Mouse (Mus musculus): ENCODE data around the gene Myo1d.

Gene Myo1d

GRCm38 (mm10) chr11:80506483-80506882 is 273.3 kb downstream of the Myo1d start:
- intact Hi-C loops (cut with DNase I): no loop called here

- intact Hi-C loops (cut with DNase I): no loop called here
Measured at GRCm38 (mm10) chr11:80505581-80505980, 274.2 kb downstream of the Myo1d start.

GRCm38 (mm10) chr11:80504519-80505385 is 275.1 kb downstream of the Myo1d start:
- intact Hi-C loops (cut with DNase I): no loop called here

GRCm38 (mm10) chr11:80503726-80504452 is 275.9 kb downstream of the Myo1d start:
- intact Hi-C loops (cut with DNase I): no loop called here

- intact Hi-C loops (cut with DNase I): no loop called here
Measured at GRCm38 (mm10) chr11:80503281-80503680, 276.5 kb downstream of the Myo1d start.

- intact Hi-C loops (cut with DNase I): no loop called here
Measured at GRCm38 (mm10) chr11:80499550-80499952, 280.3 kb downstream of the Myo1d start.

- intact Hi-C loops (cut with DNase I): no loop called here
Measured at GRCm38 (mm10) chr11:80498328-80499070, 281.3 kb downstream of the Myo1d start.

GRCm38 (mm10) chr11:80497225-80497919 is 282.5 kb downstream of the Myo1d start:
- intact Hi-C loops (cut with DNase I): no loop called here

- intact Hi-C loops (cut with DNase I): no loop called here
Measured at GRCm38 (mm10) chr11:80496640-80497039, 283.2 kb downstream of the Myo1d start.

- intact Hi-C loops (cut with DNase I): no loop called here
Measured at GRCm38 (mm10) chr11:80495972-80496371, 283.9 kb downstream of the Myo1d start.

GRCm38 (mm10) chr11:80494852-80495251 is 285.0 kb downstream of the Myo1d start:
- intact Hi-C loops (cut with DNase I): no loop called here

- intact Hi-C loops (cut with DNase I): no loop called here
Measured at GRCm38 (mm10) chr11:80493186-80493585, 286.6 kb downstream of the Myo1d start.

GRCm38 (mm10) chr11:80490831-80491230 is 289.0 kb downstream of the Myo1d start:
- intact Hi-C loops (cut with DNase I): no loop called here

- intact Hi-C loops (cut with DNase I): no loop called here
Measured at GRCm38 (mm10) chr11:80489882-80490196, 290.0 kb downstream of the Myo1d start.

- intact Hi-C loops (cut with DNase I): no loop called here
Measured at GRCm38 (mm10) chr11:80489172-80489881, 290.5 kb downstream of the Myo1d start.

- intact Hi-C loops (cut with DNase I): no loop called here
Measured at GRCm38 (mm10) chr11:80487904-80488587, 291.8 kb downstream of the Myo1d start.

GRCm38 (mm10) chr11:80485622-80486206 is 294.1 kb downstream of the Myo1d start:
- intact Hi-C loops (cut with DNase I): no loop called here

GRCm38 (mm10) chr11:80485120-80485551 is 294.7 kb downstream of the Myo1d start:
- intact Hi-C loops (cut with DNase I): no loop called here

- intact Hi-C loops (cut with DNase I): no loop called here
Measured at GRCm38 (mm10) chr11:80484191-80484791, 295.5 kb downstream of the Myo1d start.
